Comparison of ENCODE assay signal across 9 mouse cellular contexts in genomic region chr5:105650728-105651479, GRCm38 (mm10). TPM values are rescaled to one million over a fixed set of nuclear protein-coding genes. Genes with fewer than 3 reads are reported as not detected.
DNase-seq lines count a peak whose midpoint lies in the region; ATAC-seq and TF ChIP-seq lines count a peak whose summit lies in the region.
"Had no signal": no experiment of that assay in that cellular context is flagged by ENCODE, and none has a peak within 500 bp of the region (broad histone marks: within the 10 kb centered on the region; RNA-seq: fewer than 3 reads in every experiment).

No protein-coding gene starts in this region.

- no peak; the same call in none of the 2 replicates for TF ChIP-seq EP300 in lung, postnatal 0 days (IDR thresholded peaks at IDR 0.05)

- 14% methylated on average over 8 of the region's 8 CpGs for WGBS in thymus, adult 2 months
- WGBS in lung, postnatal 0 days = 65% methylated on average over 8 of the region's 8 CpGs
- whole genome bisulfite sequencing in forebrain, embryonic 13.5 days = 92% methylated on average over 8 of the region's 8 CpGs

- TF ChIP-seq CTCF in thymus, adult 2 months (IDR thresholded peaks at IDR 0.05; ENCODE audit: borderline replicate concordance, control insufficient read depth, extremely low read depth, insufficient read depth, low read length, poor library complexity) = no peak
- no peak for TF ChIP-seq CTCF in lung, postnatal 0 days (IDR thresholded peaks at IDR 0.05)

- no peak overlapping the region for H3K9ac ChIP-seq in lung, postnatal 0 days (replicated peaks; ENCODE audit: low read depth)
- H3K9ac ChIP-seq in forebrain, embryonic 13.5 days = no peak overlapping the region

- peak overlapping the region; percentile 26 for H3K4me3 ChIP-seq in thymus, adult 2 months (ENCODE audit: control insufficient read depth, insufficient read depth, low read length)
- H3K4me3 ChIP-seq in lung, postnatal 0 days (ENCODE audit: low read depth, low read length) = no peak overlapping the region; the same call in 1 of the 2 replicates
- H3K4me3 ChIP-seq in forebrain, embryonic 13.5 days = no peak overlapping the region
- H3K4me3 ChIP-seq: hindbrain, embryonic 10.5 days had no signal

- H3K4me2 ChIP-seq in lung, postnatal 0 days (replicated peaks; ENCODE audit: low read depth, low read length) = peak overlapping the region; percentile 27; the same call in 1 of the 2 replicates
- no peak overlapping the region for H3K4me2 ChIP-seq in forebrain, embryonic 13.5 days

- H3K9me3 ChIP-seq in lung, postnatal 0 days (ENCODE audit: low read length) = no peaks in the 10 kb centered on the region
- no peaks in the 10 kb centered on the region for H3K9me3 ChIP-seq in forebrain, embryonic 13.5 days (replicated peaks)
- H3K9me3 ChIP-seq: hindbrain, embryonic 10.5 days had no signal

- DNase-seq in thymus, adult 2 months = peak; percentile 61
- no peak for DNase-seq in thymus, postnatal 10 days (ENCODE audit: low spot score in 2 of 2)
- peak; percentile 69 for DNase-seq in lung, postnatal 0 days (ENCODE audit: low spot score)
- DNase-seq in thymus, postnatal 4 days = peak; percentile 46
- DNase-seq in layer of hippocampus, adult 9-11 months = no peak
- DNase-seq in adrenal gland, adult 8-10 months = no peak

- no peaks in the 10 kb centered on the region for H3K36me3 ChIP-seq in thymus, adult 2 months (ENCODE audit: control insufficient read depth, insufficient read depth, low read length)
- no peaks in the 10 kb centered on the region for H3K36me3 ChIP-seq in lung, postnatal 0 days (ENCODE audit: insufficient read depth, low read length)
- H3K36me3 ChIP-seq in forebrain, embryonic 13.5 days (ENCODE audit: poor library complexity, severe bottlenecking) = no peaks in the 10 kb centered on the region
- H3K36me3 ChIP-seq: hindbrain, embryonic 10.5 days had no signal

- no peak for TF ChIP-seq POLR2A in thymus, adult 2 months (IDR thresholded peaks at IDR 0.05; ENCODE audit: control insufficient read depth, extremely low read depth, insufficient read depth, low read length, poor library complexity)

- ATAC-seq in hematopoietic stem cell, adult 5-6 weeks (replicated peaks in 1 of 2; ENCODE audit: insufficient read depth in 1 of 2, low FRiP score in 2 of 2, low TSS enrichment in 1 of 2, low read depth in 1 of 2, poor library complexity in 2 of 2, severe bottlenecking in 2 of 2) = peak; percentile 32 to 33; a peak in 2 of 4 replicates
- ATAC-seq in lung, postnatal 0 days = no peak
- no peak for ATAC-seq in forebrain, embryonic 13.5 days

- H3K4me1 ChIP-seq in thymus, adult 2 months (replicated peaks; ENCODE audit: control insufficient read depth, insufficient read depth, low read length) = peaks cover 55% of the 10 kb centered on the region
- no peaks in the 10 kb centered on the region; the same call in 1 of the 2 replicates for H3K4me1 ChIP-seq in lung, postnatal 0 days (ENCODE audit: insufficient read depth, low read depth, low read length)
- H3K4me1 ChIP-seq in forebrain, embryonic 13.5 days = peaks cover 9% of the 10 kb centered on the region

- H3K27me3 ChIP-seq in thymus, adult 2 months (ENCODE audit: control insufficient read depth, insufficient read depth, low read length) = no peaks in the 10 kb centered on the region
- no peaks in the 10 kb centered on the region for H3K27me3 ChIP-seq in lung, postnatal 0 days (replicated peaks; ENCODE audit: insufficient read depth, low read length)
- no peaks in the 10 kb centered on the region for H3K27me3 ChIP-seq in forebrain, embryonic 13.5 days

- H3K27ac ChIP-seq in thymus, adult 2 months (ENCODE audit: control insufficient read depth, insufficient read depth, low read length) = peak overlapping the region; percentile 76
- peak overlapping the region; percentile 74 for H3K27ac ChIP-seq in lung, postnatal 0 days (ENCODE audit: low read length)
- H3K27ac ChIP-seq in forebrain, embryonic 13.5 days = no peak overlapping the region
- H3K27ac ChIP-seq: hindbrain, embryonic 10.5 days had no signal

RNA-seq across cellular contexts. Expression of gene Lrrc8d, which starts 48.9 kb away (rescaled TPM):
- 5.6 and 5.7 TPM in 2 replicates for polyA plus RNA-seq in thymus, adult 2 months (2012; rRNA removed)
- total RNA-seq in hematopoietic stem cell, adult 5-6 weeks (2017) = 23.8 and 25.3 TPM in 2 replicates
- 20.5 and 23.2 TPM in 2 replicates for polyA plus RNA-seq in lung, postnatal 0 days (2015; fragmentation: Nextera tagmentation; extraction: Ambion mirVana)
- total RNA-seq in adrenal gland, adult 8-10 months (2022) = 100 to 1,000 TPM; 129 to 144 (median 136) TPM
- polyA plus RNA-seq in forebrain, embryonic 13.5 days (2015; fragmentation: Nextera tagmentation; extraction: Ambion mirVana) = 27.2 and 27.3 TPM in 2 replicates

Comparison
In these comparisons a context has a peak if more than half of its experiments do, and no peak if none do; other contexts are left out.
1. DNase-seq: peak in thymus, adult 2 months (single experiment), lung, postnatal 0 days (single experiment) and thymus, postnatal 4 days (single experiment); none in thymus, postnatal 10 days (0 of 2), layer of hippocampus, adult 9-11 months (single experiment) and adrenal gland, adult 8-10 months (single experiment).
2. ATAC-seq: peak in hematopoietic stem cell, adult 5-6 weeks (2 of 2); none in lung, postnatal 0 days (single experiment) and forebrain, embryonic 13.5 days (single experiment).